Mouse (Mus musculus): ENCODE results near the gene Ctxn2.
"Not testable (repeated sequence)": the region's sequence is repeated elsewhere in the genome, so short reads cannot be mapped to it uniquely, and the experiment has no call there.

Gene Ctxn2

GRCm38 (mm10) chr2:125135903-125136811, at the start of gene Ctxn2:
Gene Ctxn2 (plus strand): TSS chr2:125136692.
- peak in 1 of 2 experiments; percentile 27 for DNase-seq (ENCODE audit: low read depth in 1 of 2, low spot score in 2 of 2)

- no peak for DNase-seq (ENCODE audit: low read depth in 1 of 2, low spot score in 2 of 2)
Observed at GRCm38 (mm10) chr2:125088757-125089156, 47.7 kb upstream of the Ctxn2 start.

- not testable (repeated sequence) for DNase-seq (ENCODE audit: low read depth in 1 of 2, low spot score in 2 of 2)
Observed at GRCm38 (mm10) chr2:125092123-125092522, 44.4 kb upstream of the Ctxn2 start.

DNA sequence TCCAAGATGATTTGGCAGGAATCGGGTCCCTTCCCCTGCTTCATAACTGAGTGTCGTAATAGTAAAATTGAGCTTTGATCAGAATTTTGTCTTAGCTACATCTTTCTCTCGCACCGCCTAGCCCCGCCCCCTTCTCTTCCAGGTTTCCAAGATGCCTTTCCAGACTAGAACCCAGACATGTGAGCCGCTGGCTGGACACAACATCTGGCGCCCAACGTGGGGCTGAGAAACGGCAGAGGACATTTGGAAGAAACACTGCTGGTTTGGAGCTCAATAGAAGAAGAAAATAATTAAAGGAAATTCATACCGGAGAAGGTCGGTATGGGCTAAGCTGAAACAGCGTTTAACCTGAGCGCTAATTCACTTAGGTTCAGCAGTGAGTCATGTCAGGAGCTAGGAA, 32.0 kb upstream of the Ctxn2 start:
- not testable (repeated sequence) for DNase-seq (ENCODE audit: low read depth in 1 of 2, low spot score in 2 of 2)

GRCm38 (mm10) chr2:125106536-125106935, 30.0 kb upstream of the Ctxn2 start:
- DNase-seq (ENCODE audit: low read depth in 1 of 2, low spot score in 2 of 2) = not testable (repeated sequence)

GRCm38 (mm10) chr2:125119381-125120110, 16.9 kb upstream of the Ctxn2 start:
- DNase-seq (ENCODE audit: low read depth in 1 of 2, low spot score in 2 of 2) = no peak

DNA sequence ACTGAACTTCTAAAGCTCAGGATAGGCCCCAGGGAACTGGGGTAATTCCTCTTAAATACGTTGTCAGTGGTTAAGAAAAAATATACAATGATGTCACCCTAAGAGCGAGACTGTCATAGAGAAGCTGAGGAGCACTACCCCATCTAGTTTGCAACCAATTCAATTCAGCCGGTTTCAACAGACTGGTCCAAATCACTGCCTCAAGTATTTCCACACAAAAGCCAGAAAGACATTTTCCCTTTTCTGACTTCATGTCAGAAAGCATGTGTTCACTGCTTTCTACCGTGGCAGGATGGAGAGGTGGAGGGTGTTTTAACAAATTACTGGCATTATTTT, 14.2 kb upstream of the Ctxn2 start:
- DNase-seq (ENCODE audit: low read depth in 1 of 2, low spot score in 2 of 2) = no peak

DNA sequence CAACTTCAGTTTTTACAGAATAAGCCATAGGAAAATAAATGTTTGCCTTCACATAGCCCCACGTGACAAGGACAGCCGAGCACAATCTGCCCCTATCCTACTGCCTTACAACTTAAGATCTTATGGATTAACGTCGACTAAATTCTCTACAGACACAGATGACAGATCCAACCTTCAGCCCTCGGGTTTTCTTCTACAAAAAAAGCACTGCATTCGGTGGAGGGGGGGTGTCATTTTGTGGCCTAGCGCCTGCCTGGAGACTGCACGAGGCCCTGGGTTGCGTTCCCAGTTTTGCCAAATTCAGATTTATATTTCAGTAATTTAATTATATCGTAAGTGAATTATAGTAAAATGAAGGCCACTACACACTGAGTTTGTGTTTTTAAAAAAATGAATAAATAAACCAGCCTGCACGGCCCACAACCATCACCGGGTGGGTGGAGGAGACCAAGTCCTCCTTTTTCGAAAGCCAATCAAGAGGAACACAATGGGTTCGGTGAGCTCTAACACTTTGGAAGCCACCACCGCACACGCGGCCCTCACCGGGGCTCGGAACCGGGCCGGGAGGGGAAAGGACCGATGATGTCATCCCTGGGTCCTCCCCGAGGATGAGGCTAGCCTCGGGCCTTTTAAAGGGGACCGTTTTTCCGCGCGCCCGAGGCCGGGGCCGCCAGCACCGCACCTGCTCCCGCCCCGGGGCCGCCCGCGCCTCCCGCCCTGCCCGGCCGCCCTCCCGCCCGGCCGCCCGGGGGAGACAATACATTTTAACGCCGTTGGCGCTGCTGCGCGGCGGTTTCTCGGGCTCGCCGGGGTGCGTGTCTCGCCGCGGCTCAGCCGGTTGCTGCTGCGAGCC, 13.6 kb upstream of the Ctxn2 start:
- no peak for DNase-seq (ENCODE audit: low read depth in 1 of 2, low spot score in 2 of 2)

DNA sequence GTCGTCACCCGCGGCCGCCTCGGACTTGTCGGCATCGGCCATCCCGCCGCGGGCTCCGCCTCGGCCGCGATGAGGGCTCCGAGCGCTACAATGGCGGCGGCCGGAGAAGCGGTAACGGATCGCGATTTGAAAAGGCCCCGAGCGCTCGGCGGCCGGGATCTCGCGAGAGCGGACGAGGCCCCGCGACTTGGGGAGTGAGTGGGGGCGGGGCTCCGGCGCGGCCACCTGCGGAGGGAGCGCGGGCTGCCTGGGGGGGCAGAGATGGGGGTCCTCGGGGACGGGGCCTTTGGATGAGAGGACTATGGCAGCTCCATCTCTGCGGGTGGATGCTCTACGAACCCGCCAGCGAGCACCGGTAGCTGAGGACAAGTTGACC, 13.0 kb upstream of the Ctxn2 start, which contains the start of gene Myef2:
Gene Myef2 (minus strand): TSS at position 185 of the 376 bp plus-strand sequence.
- DNase-seq (ENCODE audit: low read depth in 1 of 2, low spot score in 2 of 2) = peak; percentile 23 to 54

DNA sequence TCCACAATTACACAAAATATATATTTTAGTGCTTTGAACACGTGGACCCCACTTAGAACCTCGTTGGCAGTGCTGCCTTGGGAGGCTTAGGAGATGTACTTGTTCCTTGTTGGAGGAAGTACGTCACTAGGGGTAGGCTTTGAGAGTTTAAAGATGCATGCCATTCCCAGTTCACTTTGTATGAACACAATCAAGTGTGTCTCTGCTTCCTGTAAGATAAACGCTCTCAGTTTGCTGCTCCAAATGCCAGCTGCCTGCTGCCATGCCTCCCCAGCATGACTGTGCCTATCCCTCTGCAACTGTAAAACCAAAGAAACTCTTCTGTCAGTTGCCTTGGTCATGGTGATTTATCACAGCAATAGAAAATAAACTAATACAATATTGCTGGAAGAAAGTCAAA, 10.7 kb upstream of the Ctxn2 start:
- no peak for DNase-seq (ENCODE audit: low read depth in 1 of 2, low spot score in 2 of 2)

DNA sequence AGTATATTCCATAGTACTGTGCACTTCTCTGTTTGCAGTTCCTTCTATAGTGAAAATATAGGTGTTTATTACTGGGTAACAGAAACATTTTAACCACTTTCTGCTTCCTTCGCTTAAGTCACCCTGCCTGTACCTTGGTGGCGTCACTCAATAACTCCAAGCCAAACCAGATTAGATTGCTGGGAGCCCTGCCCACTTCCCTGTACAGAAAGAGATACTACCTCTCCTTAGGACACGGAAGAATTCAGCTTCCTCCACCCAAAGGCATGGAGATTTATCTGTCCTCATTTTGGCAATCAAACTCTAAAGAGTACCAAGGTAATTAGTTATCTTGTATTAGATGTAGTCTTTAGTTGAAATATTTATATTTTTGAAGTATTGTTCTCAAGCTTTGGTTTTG, 9.7 kb upstream of the Ctxn2 start:
- DNase-seq (ENCODE audit: low read depth in 1 of 2, low spot score in 2 of 2) = no peak

GRCm38 (mm10) chr2:125134113-125134512, 2.4 kb upstream of the Ctxn2 start:
- no peak for DNase-seq (ENCODE audit: low read depth in 1 of 2, low spot score in 2 of 2)

DNA sequence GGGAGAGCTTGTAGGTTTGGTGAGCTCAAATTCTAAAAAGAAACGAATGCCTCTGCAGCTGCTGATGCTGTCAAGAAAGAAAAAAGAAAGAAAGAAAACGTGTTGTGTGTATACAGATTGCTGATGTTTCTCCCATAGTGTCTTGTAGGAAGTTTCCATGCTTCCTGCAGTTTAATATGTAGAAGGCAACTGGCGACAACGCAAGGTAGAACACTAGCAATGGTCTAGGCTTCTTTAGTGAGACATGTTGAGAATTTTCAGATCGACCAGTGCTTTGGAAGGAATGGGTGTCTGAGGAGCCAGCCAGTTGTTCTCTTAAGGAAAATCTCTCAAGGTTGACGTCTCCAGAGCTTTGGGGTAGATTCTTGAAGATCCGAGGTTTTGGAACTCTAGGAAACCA, 354 bp downstream of the Ctxn2 start:
- no peak for DNase-seq (ENCODE audit: low read depth in 1 of 2, low spot score in 2 of 2)

GRCm38 (mm10) chr2:125142336-125142735, 5.8 kb downstream of the Ctxn2 start:
- DNase-seq (ENCODE audit: low read depth in 1 of 2, low spot score in 2 of 2) = no peak

GRCm38 (mm10) chr2:125152388-125152787, 15.9 kb downstream of the Ctxn2 start, which contains the start of gene Slc12a1:
Gene Slc12a1 (plus strand): TSS chr2:125152505.
- DNase-seq (ENCODE audit: low read depth in 1 of 2, low spot score in 2 of 2) = no peak

- DNase-seq (ENCODE audit: low read depth in 1 of 2, low spot score in 2 of 2) = no peak
Observed at GRCm38 (mm10) chr2:125154294-125154693, 17.8 kb downstream of the Ctxn2 start.

DNA sequence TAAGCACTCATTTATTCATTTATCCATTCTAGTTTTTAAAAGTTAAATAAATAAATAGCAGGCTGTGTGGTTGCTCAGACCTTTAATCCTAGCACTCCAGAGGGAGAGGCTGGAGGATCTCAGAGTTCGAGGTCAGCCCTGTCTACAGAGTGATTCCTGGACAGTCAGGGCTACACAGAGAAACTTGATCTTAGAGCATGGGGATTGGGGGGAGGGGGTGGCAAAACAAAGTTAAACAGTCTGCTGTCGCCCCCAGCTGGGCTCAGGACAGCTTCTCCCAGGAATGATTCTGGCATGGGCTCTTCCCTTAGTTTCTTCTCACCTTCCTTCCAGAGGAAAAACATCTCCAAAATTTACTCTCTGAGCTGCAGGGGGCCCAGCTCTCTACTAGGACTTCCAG, 19.0 kb downstream of the Ctxn2 start:
- no peak for DNase-seq (ENCODE audit: low read depth in 1 of 2, low spot score in 2 of 2)

- DNase-seq (ENCODE audit: low read depth in 1 of 2, low spot score in 2 of 2) = no peak
Observed at GRCm38 (mm10) chr2:125162012-125162470, 25.5 kb downstream of the Ctxn2 start.

- DNase-seq (ENCODE audit: low read depth in 1 of 2, low spot score in 2 of 2) = no peak
Observed at GRCm38 (mm10) chr2:125178225-125178798, 41.8 kb downstream of the Ctxn2 start.

DNA sequence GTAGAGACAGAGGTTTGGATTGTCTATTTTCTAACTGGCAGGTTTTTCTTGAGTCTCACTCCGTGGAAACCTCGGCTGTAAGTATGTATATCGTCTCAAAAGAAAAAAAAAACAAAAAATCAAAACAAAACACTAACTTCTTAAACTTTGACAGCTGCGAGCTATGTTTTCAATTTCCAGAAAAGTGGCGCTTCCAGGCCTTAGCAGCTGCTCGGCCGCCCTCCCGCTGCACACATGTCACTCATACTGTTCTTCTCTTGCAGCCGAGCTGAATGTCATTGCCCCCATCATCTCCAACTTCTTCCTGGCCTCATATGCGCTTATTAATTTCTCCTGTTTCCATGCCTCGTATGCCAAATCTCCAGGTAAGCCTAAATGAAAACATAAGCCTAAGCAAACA, 51.4 kb downstream of the Ctxn2 start:
- no peak for DNase-seq (ENCODE audit: low read depth in 1 of 2, low spot score in 2 of 2)

GRCm38 (mm10) chr2:125189197-125189596, 52.7 kb downstream of the Ctxn2 start:
- DNase-seq (ENCODE audit: low read depth in 1 of 2, low spot score in 2 of 2) = peak in 1 of 2 experiments; percentile 2
